Mouse (Mus musculus) forebrain, embryonic 10.5 days (tissue): ENCODE results near the gene Ttyh2. TPM values are rescaled to one million over a fixed set of nuclear protein-coding genes. Genes with fewer than 3 reads are reported as not detected.

Experiments
- DNase-seq: peaks from one replicate; pipeline ENCODE4 v3.0.0-alpha.2; 2017; ENCODE audit warnings: low spot score; ENCODE audit errors: extremely low spot score
- H3K27ac ChIP-seq: fragments of 300-500 bp; sonication (generic); 2 replicates; pipeline ENCODE4 v1.5.1; 2016; ENCODE audit warnings: mild to moderate bottlenecking
- H3K27me3 ChIP-seq: fragments of 300-500 bp; sonication (generic); 2 replicates; pipeline ENCODE4 v1.6.1; 2016; ENCODE audit warnings: mild to moderate bottlenecking; ENCODE audit not compliant: poor library complexity, severe bottlenecking
- H3K36me3 ChIP-seq: fragments of 300-500 bp; sonication (generic); replicated peaks from 2 replicates; pipeline ENCODE4 v1.6.1; 2016; ENCODE audit warnings: mild to moderate bottlenecking, moderate library complexity
- H3K4me1 ChIP-seq: fragments of 300-500 bp; sonication (generic); 2 replicates; pipeline ENCODE4 v1.6.1; 2016
- H3K4me3 ChIP-seq: fragments of 300-500 bp; sonication (generic); 2 replicates; pipeline ENCODE4 v1.5.1; 2016; ENCODE audit warnings: mild to moderate bottlenecking, moderate library complexity
- H3K9me3 ChIP-seq: fragments of 300-500 bp; sonication (generic); 2 replicates; pipeline ENCODE4 v1.6.1; 2016; ENCODE audit warnings: mild to moderate bottlenecking, moderate library complexity
- WGBS: fragments of 180-500 bp; shearing (Covaris S2); methylation state at CpG from one replicate; pipeline ENCODE4 v1.1.7; 2016; 5-methylcytosine and 5-hydroxymethylcytosine counted together
- polyA plus RNA-seq: library from polyadenylated mRNA; unstranded; fragments of >200 nt; fragmentation: Nextera tagmentation; extraction: Ambion mirVana; gene quantifications from 2 replicates; pipeline ENCODE4 v1.2.1, GENCODE M21; 2016

Ttyh2 gene
- polyA plus RNA-seq, 1 experiment from 2014 or later, result 8.6 TPM

DNA sequence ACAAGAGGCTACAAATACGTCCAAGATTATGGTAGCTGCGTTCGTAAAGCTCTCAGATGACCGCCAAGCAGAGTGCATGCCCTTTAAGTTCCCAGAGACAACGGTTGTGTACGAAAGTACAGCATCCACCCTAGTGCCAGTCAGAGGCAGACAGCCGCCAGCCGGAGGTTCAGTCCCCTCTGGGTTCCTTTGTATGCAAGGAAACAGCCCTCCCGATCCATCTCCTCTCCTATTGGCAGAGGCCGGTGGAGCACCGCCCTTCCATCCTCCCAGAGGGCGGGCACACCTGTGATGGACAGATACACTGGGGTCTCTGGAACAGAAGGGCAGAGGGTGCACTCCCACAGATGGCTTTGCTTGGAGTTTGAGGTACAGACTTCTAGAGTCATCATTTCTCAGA, 33.0 kb upstream of the Ttyh2 start:
- Histone ChIP-seq H3K27ac (peak overlapping the region; percentile 79), H3K36me3 (no peaks in the 10 kb centered on the region), H3K27me3 (peaks cover 44% of the 10 kb centered on the region), H3K9me3 (peaks cover 8% of the 10 kb centered on the region), H3K4me3 (no peak overlapping the region), H3K4me1 (peaks cover 45% of the 10 kb centered on the region)
- DNase-seq, result peak; percentile 64
- 52% methylated on average over 12 of the region's 12 CpGs for WGBS

DNA sequence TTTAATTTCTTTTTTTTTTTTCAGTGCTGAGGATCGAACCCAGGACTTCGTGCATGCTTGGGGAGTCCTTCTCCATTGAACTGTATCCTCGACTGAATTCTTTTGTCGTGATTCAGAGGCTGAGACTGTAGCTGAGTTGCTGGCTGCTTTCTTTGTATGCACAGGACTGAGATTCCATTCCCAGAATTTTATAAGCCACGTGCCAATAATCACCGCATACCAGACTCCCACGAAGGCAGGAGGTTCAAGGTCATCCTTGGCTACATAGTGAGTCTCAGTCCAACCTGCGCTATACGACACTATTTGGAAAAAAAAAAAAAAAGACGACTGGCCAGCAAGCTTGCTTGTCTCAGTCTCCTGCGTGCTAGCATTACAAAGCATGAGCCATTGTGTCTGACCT, 32.3 kb upstream of the Ttyh2 start:
- Histone ChIP-seq H3K9me3 (peaks cover 8% of the 10 kb centered on the region), H3K4me1 (peaks cover 43% of the 10 kb centered on the region), H3K27me3 (peaks cover 37% of the 10 kb centered on the region), H3K4me3 (no peak overlapping the region), H3K36me3 (no peaks in the 10 kb centered on the region), H3K27ac (no peak overlapping the region)
- DNase-seq, result no peak
- 87% methylated on average over 11 of the region's 11 CpGs for WGBS

DNA sequence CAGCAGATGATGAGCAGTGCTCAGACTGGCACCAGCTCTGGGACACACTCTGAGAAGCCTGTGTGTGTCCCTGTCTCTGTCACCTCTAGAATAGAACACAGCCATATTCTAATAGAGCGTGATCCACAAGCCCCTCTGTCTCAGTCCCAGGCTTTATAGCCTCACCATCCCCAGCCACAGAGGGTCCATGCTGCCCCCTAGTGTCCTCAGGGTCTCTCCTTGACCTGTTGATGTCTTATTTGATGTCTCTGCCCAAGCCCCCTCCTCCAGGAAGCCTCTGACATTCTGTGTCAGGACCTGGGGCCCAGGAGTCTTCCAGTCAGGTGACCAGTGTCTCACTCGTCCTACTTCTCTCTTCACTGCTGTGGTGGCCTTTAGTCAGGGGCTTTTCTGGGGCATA, 31.1 kb upstream of the Ttyh2 start:
- peaks cover 25% of the 10 kb centered on the region for H3K27me3 ChIP-seq
- H3K36me3 ChIP-seq, result no peaks in the 10 kb centered on the region
- no peak for DNase-seq
- peaks cover 8% of the 10 kb centered on the region for H3K9me3 ChIP-seq
- WGBS, result 47% methylated on average over 2 of the region's 2 CpGs
- H3K4me3 ChIP-seq, result no peak overlapping the region
- H3K4me1 ChIP-seq, result peaks cover 34% of the 10 kb centered on the region
- no peak overlapping the region for H3K27ac ChIP-seq

GRCm38 (mm10) chr11:114649510-114649909, 25.7 kb upstream of the Ttyh2 start:
- Histone ChIP-seq H3K9me3 (peaks cover 8% of the 10 kb centered on the region), H3K4me1 (peaks cover 7% of the 10 kb centered on the region), H3K36me3 (no peaks in the 10 kb centered on the region), H3K27ac (no peak overlapping the region), H3K4me3 (no peak overlapping the region), H3K27me3 (peaks cover 14% of the 10 kb centered on the region; the same call in 1 of the 2 replicates)
- DNase-seq, result no peak
- WGBS, result 66% methylated on average over 4 of the region's 4 CpGs

DNA sequence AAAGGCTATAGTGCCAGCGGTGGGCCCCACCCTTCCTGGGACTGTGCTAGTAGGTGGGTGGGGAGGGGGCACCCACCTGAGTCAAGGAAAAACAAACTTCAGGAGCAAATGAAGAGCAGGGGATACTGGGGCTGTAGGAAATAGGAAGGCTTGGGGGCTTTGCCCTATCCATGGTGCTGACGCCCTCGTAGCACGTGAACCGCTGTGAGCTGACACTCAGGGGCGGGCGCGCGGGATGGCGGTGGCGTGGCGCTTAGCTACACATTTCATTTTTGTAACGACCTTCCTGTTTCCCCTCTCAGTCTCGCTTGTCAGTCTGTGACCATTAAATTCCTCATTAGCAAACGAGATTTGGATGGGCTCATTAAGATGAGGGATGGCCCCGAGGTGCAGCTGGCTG, 22.7 kb upstream of the Ttyh2 start:
- DNase-seq, result no peak
- 11% methylated on average over 16 of the region's 16 CpGs for WGBS

GRCm38 (mm10) chr11:114653664-114654063, 21.6 kb upstream of the Ttyh2 start:
- Histone ChIP-seq H3K27ac (no peak overlapping the region), H3K4me1 (peaks cover 17% of the 10 kb centered on the region), H3K9me3 (no peaks in the 10 kb centered on the region), H3K4me3 (no peak overlapping the region), H3K36me3 (no peaks in the 10 kb centered on the region), H3K27me3 (peaks cover 25% of the 10 kb centered on the region)
- no peak for DNase-seq
- WGBS, result 85% methylated on average over 6 of the region's 6 CpGs

More for the DNA sequence above, 22.7 kb upstream of the Ttyh2 start:
- Histone ChIP-seq H3K27ac (no peak overlapping the region), H3K4me3 (no peak overlapping the region), H3K27me3 (peaks cover 25% of the 10 kb centered on the region), H3K9me3 (no peaks in the 10 kb centered on the region), H3K36me3 (no peaks in the 10 kb centered on the region), H3K4me1 (peaks cover 14% of the 10 kb centered on the region)

- H3K27ac ChIP-seq, result no peak overlapping the region
- H3K4me1 ChIP-seq, result peaks cover 17% of the 10 kb centered on the region
- H3K4me3 ChIP-seq, result no peak overlapping the region
- peaks cover 25% of the 10 kb centered on the region for H3K27me3 ChIP-seq
- H3K9me3 ChIP-seq, result no peaks in the 10 kb centered on the region
- no peaks in the 10 kb centered on the region for H3K36me3 ChIP-seq
- DNase-seq, result no peak
- 68% methylated on average over 5 of the region's 5 CpGs for WGBS
Observed at GRCm38 (mm10) chr11:114654552-114654951, 20.7 kb upstream of the Ttyh2 start.

DNA sequence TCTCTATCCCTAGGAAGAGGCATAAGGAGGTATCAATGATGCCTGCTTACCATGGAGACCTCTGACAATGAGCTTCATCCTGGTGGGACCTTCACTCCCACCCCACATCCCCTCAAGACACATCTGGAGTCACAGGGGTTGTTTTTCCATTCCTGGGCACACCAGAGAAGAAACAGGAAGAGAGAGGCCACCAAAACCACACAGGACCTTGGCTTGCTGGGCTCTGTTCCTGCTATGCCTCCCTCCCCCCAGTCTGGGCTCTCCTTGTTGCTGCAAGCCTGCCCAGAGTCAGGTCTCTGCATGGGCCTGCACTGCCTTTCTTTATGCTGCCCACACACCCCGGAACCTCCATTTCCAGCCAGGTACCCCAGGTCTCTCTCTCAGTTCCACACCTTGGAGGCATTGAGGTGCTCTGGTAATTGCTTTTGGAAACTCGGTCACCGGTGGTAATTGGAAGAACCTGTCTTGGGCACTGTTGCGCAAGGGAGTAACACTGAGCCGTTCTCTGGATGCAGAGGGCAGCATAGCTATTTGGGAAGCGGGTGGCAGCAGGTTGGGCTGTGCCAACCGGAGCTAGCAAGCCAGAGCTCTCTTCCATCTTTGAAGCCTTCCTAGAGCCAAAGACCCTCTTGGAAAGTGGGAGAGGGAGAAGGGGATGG, 19.8 kb upstream of the Ttyh2 start:
- no peak for DNase-seq
- 83% methylated on average over 7 of the region's 7 CpGs for WGBS

GRCm38 (mm10) chr11:114656994-114657644, 18.1 kb upstream of the Ttyh2 start:
- Histone ChIP-seq H3K4me3 (no peak overlapping the region), H3K27ac (no peak overlapping the region), H3K36me3 (no peaks in the 10 kb centered on the region), H3K4me1 (peaks cover 17% of the 10 kb centered on the region), H3K27me3 (peaks cover 25% of the 10 kb centered on the region), H3K9me3 (no peaks in the 10 kb centered on the region)
- 68% methylated on average over 24 of the region's 27 CpGs for WGBS
- DNase-seq, result no peak

More for the DNA sequence above, 19.8 kb upstream of the Ttyh2 start:
- Histone ChIP-seq H3K27ac (no peak overlapping the region), H3K9me3 (no peaks in the 10 kb centered on the region), H3K27me3 (peaks cover 25% of the 10 kb centered on the region), H3K4me1 (peaks cover 17% of the 10 kb centered on the region), H3K36me3 (no peaks in the 10 kb centered on the region), H3K4me3 (no peak overlapping the region)

DNA sequence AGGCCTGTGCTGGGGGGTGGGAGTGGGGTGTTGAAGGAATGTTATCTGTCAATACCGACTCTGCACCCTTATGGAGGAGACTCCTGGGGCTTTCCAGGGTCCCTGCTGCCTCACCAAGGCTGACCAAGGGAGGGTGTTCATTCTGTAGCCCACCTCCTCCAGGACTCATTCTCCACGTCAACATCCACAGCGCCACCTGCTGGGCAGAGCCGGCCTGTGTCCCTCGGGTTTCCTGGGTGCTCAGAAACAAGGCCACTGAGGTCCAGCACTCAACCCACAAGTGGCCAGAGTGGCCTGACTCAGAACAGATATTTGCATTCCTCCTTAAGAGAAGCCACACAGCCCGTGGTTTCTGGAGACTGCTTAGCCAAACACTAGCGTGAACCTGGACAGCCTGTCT, 17.5 kb upstream of the Ttyh2 start:
- Histone ChIP-seq H3K4me3 (no peak overlapping the region), H3K9me3 (no peaks in the 10 kb centered on the region), H3K4me1 (peaks cover 12% of the 10 kb centered on the region), H3K27me3 (peaks cover 22% of the 10 kb centered on the region), H3K27ac (no peak overlapping the region), H3K36me3 (no peaks in the 10 kb centered on the region)
- WGBS, result 21% methylated on average over 7 of the region's 7 CpGs
- DNase-seq, result peak; percentile 64

DNA sequence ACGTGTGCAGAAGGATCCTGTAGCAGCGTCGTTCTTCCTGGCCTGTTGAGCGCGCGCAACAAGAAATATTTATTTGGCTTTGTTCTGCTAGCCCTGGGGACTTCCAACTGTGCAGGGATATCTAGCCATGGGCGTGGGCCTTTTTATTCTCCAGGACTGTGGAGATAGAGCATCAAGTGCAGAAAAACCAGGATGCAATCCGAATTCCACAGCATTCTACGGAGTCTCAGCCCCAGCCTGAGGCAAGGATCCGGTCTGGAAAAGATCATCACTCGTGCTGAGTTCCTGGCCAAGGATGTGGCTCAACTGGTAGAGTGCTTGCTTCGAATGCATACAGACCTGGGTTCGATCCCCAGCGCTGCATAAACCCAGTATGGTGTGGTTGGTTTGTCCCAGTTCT, 13.1 kb upstream of the Ttyh2 start:
- H3K27ac ChIP-seq, result no peak overlapping the region
- DNase-seq, result no peak
- H3K9me3 ChIP-seq, result no peaks in the 10 kb centered on the region
- H3K4me3 ChIP-seq, result no peak overlapping the region
- WGBS, result 90% methylated on average over 14 of the region's 14 CpGs
- H3K36me3 ChIP-seq, result no peaks in the 10 kb centered on the region
- H3K4me1 ChIP-seq, result peaks cover 13% of the 10 kb centered on the region
- H3K27me3 ChIP-seq, result peaks cover 15% of the 10 kb centered on the region

DNA sequence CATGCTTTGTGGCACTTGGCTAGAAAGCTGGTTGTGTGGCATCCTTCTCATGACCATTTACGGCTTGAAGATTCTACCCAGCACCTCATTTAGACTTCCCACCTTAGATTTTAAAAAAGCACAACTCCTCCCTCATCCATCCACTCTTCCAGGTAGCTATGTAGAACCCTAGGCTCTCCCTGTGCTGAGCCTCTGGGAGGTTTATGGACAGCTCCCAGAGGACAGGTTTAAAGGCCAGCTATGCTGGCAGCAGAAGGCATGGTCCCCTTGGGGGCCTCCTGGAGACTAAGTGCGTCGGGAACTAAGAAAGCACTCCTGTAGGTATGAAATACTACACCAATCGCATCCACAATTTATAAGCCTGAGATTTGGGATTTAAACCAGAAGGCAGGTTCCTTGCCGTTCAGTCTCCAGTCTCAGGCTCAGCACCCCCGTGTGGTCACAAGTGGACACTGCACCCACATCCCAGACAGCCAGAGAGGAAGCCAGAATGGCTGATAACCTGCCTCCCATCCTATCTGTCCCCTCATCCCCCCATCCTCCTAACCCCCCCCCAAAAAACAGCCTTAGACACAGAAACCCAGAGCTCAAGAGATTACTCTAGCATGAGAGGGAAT, 12.4 kb upstream of the Ttyh2 start:
- peaks cover 15% of the 10 kb centered on the region for H3K27me3 ChIP-seq

GRCm38 (mm10) chr11:114664164-114664563, 11.1 kb upstream of the Ttyh2 start:
- peaks cover 6% of the 10 kb centered on the region; the same call in 1 of the 2 replicates for H3K4me1 ChIP-seq
- no peaks in the 10 kb centered on the region for H3K9me3 ChIP-seq
- 87% methylated on average over 7 of the region's 7 CpGs for WGBS
- no peaks in the 10 kb centered on the region for H3K36me3 ChIP-seq
- H3K4me3 ChIP-seq, result no peak overlapping the region
- no peak overlapping the region for H3K27ac ChIP-seq
- DNase-seq, result no peak
- peaks cover 15% of the 10 kb centered on the region for H3K27me3 ChIP-seq

More for the DNA sequence above, 12.4 kb upstream of the Ttyh2 start:
- Histone ChIP-seq H3K4me3 (no peak overlapping the region), H3K36me3 (no peaks in the 10 kb centered on the region), H3K27ac (no peak overlapping the region), H3K9me3 (no peaks in the 10 kb centered on the region), H3K4me1 (peaks cover 6% of the 10 kb centered on the region; the same call in 1 of the 2 replicates)
- peak; percentile 41 for DNase-seq
- whole genome bisulfite sequencing, result 39% methylated on average over 6 of the region's 6 CpGs
